Mouse (Mus musculus): ENCODE data around the gene 9530053A07Rik. TPM values are rescaled to one million over a fixed set of nuclear protein-coding genes. Genes with fewer than 3 reads are reported as not detected.
A peak's percentile ranks its signal among the peaks of the same experiment; 100 is the strongest.

The 9530053A07Rik gene
- polyA plus RNA-seq, 1 experiment from 2014 or later = not detected

DNA sequence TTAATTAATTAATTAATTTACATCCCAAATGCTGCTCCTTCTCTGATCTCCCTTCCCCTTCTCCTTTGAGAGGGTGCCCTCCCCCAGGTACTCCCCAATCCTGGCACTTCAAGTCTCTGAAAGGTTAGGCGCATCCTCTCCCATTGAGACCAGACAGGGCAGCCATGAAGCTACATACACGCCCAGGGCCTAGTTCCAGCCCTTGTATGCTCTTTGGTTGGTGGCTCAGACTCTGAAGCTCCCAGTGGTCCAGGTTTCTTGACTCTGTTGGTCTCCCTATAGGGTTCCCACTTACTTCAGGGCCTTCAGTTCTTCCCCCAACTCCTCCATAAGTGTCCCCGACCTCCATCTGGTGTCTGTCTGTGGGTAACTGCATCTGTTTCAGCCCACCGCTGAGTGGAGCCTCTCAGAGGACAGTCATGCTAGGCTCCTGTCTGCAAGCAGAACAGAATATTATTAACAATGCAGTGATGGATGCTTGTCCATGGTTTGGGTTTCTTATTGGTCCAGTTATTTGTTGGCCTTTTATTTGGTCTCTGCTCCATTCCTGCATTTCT is 76.9 kb downstream of the 9530053A07Rik start:
- WGBS = 74% methylated on average over 4 of the region's 4 CpGs
- Histone ChIP-seq H3K9ac (ENCODE audit: low read depth, low read length) (no peak overlapping the region), H3K27ac (ENCODE audit: low read depth, low read length) (no peak overlapping the region), H3K4me2 (replicated peaks; ENCODE audit: low read depth, low read length) (no peak overlapping the region), H3K36me3 (ENCODE audit: control insufficient read depth, insufficient read depth, low read length) (no peaks in the 10 kb centered on the region), H3K27me3 (ENCODE audit: control insufficient read depth, insufficient read depth, low read length) (no peaks in the 10 kb centered on the region), H3K4me3 (ENCODE audit: low read length) (no peak overlapping the region), H3K4me1 (ENCODE audit: control insufficient read depth, insufficient read depth, low read length) (no peaks in the 10 kb centered on the region), H3K9me3 (ENCODE audit: control insufficient read depth, low read length) (no peaks in the 10 kb centered on the region)
- no peak for ATAC-seq (ENCODE audit: low FRiP score, low TSS enrichment)

DNA sequence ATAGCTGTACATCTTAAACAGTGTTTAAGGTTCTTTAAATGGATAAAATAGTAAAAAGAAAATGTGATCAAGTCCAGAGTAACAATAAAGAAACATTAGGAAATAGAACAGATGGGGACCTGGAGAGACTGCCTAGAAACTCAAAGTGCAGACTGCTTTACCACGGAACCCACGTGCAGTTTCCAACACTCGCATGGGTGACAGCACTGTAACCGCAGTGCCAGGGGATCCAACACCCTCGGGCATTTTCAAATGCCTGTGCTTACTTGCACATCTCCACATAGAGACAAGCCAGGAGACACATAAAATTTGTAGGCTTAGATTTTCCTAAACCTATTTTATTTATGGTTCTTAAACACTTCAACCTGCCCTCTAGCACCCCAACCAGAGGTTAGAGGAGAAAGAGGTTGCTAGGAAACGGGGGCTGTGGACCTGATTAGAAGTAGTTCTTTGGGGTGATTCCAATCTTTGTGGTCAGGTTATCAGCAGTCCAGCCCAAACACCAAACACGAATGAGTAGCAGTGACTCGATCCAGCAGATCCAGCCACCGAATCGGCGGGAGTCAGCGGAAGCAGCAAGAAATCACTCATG is 79.2 kb downstream of the 9530053A07Rik start:
- Histone ChIP-seq H3K27ac (ENCODE audit: low read depth, low read length) (no peak overlapping the region), H3K9me3 (ENCODE audit: control insufficient read depth, low read length) (no peaks in the 10 kb centered on the region), H3K4me3 (ENCODE audit: low read length) (peak overlapping the region; percentile 25), H3K4me1 (ENCODE audit: control insufficient read depth, insufficient read depth, low read length) (no peaks in the 10 kb centered on the region), H3K4me2 (replicated peaks; ENCODE audit: low read depth, low read length) (peak overlapping the region; percentile 40), H3K27me3 (ENCODE audit: control insufficient read depth, insufficient read depth, low read length) (no peaks in the 10 kb centered on the region), H3K36me3 (ENCODE audit: control insufficient read depth, insufficient read depth, low read length) (no peaks in the 10 kb centered on the region), H3K9ac (ENCODE audit: low read depth, low read length) (peak overlapping the region; percentile 54; the same call in 1 of the 2 replicates)
- WGBS = 45% methylated on average over 12 of the region's 12 CpGs
- no peak for ATAC-seq (ENCODE audit: low FRiP score, low TSS enrichment)

DNA sequence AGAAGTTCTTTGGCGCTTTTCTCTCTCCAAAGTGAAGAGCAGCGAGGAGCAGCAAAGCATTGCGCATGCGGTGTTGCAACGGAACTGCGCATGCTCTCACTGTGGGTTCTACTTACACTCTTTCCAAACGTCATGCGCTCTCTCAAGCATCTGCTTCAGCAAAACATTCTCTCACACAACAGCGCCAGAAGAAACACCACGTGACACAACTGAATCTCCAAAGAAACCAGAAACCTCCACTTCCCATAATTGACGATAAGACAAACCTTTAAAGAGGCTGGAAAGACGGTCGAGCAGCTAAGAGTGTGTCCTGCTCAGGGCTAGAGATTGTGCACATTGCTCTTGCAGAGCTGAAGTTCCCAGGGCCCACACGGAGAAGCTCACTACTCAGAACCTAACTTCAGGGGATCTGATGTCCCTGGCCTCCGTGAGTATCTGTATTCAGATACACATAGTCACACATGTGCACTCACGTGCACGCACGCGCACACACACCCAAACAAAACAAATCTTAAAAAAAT is 79.8 kb downstream of the 9530053A07Rik start:
- H3K9ac ChIP-seq (ENCODE audit: low read depth, low read length) = peak overlapping the region; percentile 54; the same call in 1 of the 2 replicates
- no peaks in the 10 kb centered on the region for H3K36me3 ChIP-seq (ENCODE audit: control insufficient read depth, insufficient read depth, low read length)
- peak overlapping the region; percentile 25 for H3K4me3 ChIP-seq (ENCODE audit: low read length)
- peak overlapping the region; percentile 40 for H3K4me2 ChIP-seq (replicated peaks; ENCODE audit: low read depth, low read length)
- 44% methylated on average over 19 of the region's 19 CpGs for WGBS
- no peaks in the 10 kb centered on the region for H3K27me3 ChIP-seq (ENCODE audit: control insufficient read depth, insufficient read depth, low read length)
- no peaks in the 10 kb centered on the region for H3K9me3 ChIP-seq (ENCODE audit: control insufficient read depth, low read length)
- H3K27ac ChIP-seq (ENCODE audit: low read depth, low read length) = no peak overlapping the region
- peak; percentile 59 for ATAC-seq (ENCODE audit: low FRiP score, low TSS enrichment)
- no peaks in the 10 kb centered on the region for H3K4me1 ChIP-seq (ENCODE audit: control insufficient read depth, insufficient read depth, low read length)

DNA sequence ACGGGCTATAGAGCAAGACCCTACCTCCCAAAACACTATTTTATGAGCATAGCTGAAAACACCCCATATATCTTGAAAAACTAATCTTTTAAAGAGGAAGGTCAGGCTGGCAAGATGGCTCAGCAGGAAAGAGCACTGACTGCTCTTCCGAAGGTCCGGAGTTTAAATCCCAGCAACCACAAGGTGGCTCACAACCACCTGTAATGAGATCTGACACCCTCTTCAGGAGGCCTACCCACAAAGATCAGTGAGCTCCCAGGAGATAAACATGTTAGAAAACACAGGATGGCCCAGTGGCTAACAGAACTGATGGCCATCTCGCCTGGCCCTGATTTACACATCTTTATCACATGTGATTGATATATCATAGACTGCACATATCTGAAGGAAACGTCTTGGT is 81.5 kb downstream of the 9530053A07Rik start:
- Histone ChIP-seq H3K9ac (ENCODE audit: low read depth, low read length) (no peak overlapping the region), H3K4me3 (ENCODE audit: low read length) (no peak overlapping the region), H3K27me3 (ENCODE audit: control insufficient read depth, insufficient read depth, low read length) (no peaks in the 10 kb centered on the region), H3K4me2 (replicated peaks; ENCODE audit: low read depth, low read length) (no peak overlapping the region), H3K9me3 (ENCODE audit: control insufficient read depth, low read length) (no peaks in the 10 kb centered on the region), H3K36me3 (ENCODE audit: control insufficient read depth, insufficient read depth, low read length) (no peaks in the 10 kb centered on the region), H3K27ac (ENCODE audit: low read depth, low read length) (no peak overlapping the region), H3K4me1 (ENCODE audit: control insufficient read depth, insufficient read depth, low read length) (no peaks in the 10 kb centered on the region)
- ATAC-seq (ENCODE audit: low FRiP score, low TSS enrichment) = no peak
- 50% methylated on average over 5 of the region's 5 CpGs for WGBS

DNA sequence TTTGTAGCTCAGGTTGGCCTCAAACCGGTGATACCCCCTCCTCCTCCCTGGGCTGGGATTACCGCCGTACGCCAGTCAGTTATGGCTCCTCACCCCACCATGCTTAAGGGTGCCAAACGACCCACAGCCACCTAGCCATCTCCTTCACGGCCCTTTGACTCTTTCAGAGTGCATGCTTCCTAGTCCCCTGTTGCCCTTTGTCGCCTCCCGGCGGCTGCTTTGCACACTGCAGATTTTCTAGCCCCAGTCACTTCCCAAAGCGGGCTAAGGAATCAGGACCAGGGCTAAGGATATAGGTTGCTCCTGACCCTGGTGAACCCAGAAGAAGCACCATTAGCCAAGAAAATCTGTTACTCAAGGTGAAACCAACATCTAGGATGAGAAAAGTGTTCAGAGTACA is 84.9 kb downstream of the 9530053A07Rik start:
- Histone ChIP-seq H3K9me3 (ENCODE audit: control insufficient read depth, low read length) (no peaks in the 10 kb centered on the region), H3K4me3 (ENCODE audit: low read length) (no peak overlapping the region), H3K9ac (ENCODE audit: low read depth, low read length) (no peak overlapping the region), H3K4me2 (replicated peaks; ENCODE audit: low read depth, low read length) (no peak overlapping the region), H3K36me3 (ENCODE audit: control insufficient read depth, insufficient read depth, low read length) (no peaks in the 10 kb centered on the region), H3K4me1 (ENCODE audit: control insufficient read depth, insufficient read depth, low read length) (no peaks in the 10 kb centered on the region), H3K27ac (ENCODE audit: low read depth, low read length) (no peak overlapping the region), H3K27me3 (ENCODE audit: control insufficient read depth, insufficient read depth, low read length) (no peaks in the 10 kb centered on the region)
- ATAC-seq (ENCODE audit: low FRiP score, low TSS enrichment) = 0 out of 2 replicates have a peak, but pooled peaks have one; percentile 35
- WGBS = 30% methylated on average over 10 of the region's 10 CpGs

Other genes with a start within 250 kb of the 9530053A07Rik start
- 7.3 and 11.4 TPM in 2 replicates for gene Zfp974, start 200.0 kb upstream of the 9530053A07Rik start, polyA plus RNA-seq (2014; fragmentation: Nextera tagmentation; extraction: Ambion mirVana)
- gene Zfp780b, start 150.3 kb upstream of the 9530053A07Rik start, polyA plus RNA-seq (2014; fragmentation: Nextera tagmentation; extraction: Ambion mirVana) = 16.5 and 18.5 TPM in 2 replicates
- 3.6 and 6.5 TPM in 2 replicates for gene Zfp850, start 115.4 kb upstream of the 9530053A07Rik start, polyA plus RNA-seq (2014; fragmentation: Nextera tagmentation; extraction: Ambion mirVana)
- gene Psmc4, start 79.4 kb upstream of the 9530053A07Rik start, polyA plus RNA-seq (2014; fragmentation: Nextera tagmentation; extraction: Ambion mirVana) = 301 and 321 TPM in 2 replicates
- 0.19 and 0.49 TPM in 2 replicates for gene Fcgbp, start 58.2 kb upstream of the 9530053A07Rik start, polyA plus RNA-seq (2014; fragmentation: Nextera tagmentation; extraction: Ambion mirVana)
- gene Fbl, start 40.2 kb downstream of the 9530053A07Rik start, polyA plus RNA-seq (2014; fragmentation: Nextera tagmentation; extraction: Ambion mirVana) = 57.0 and 85.8 TPM in 2 replicates
- 19.4 and 19.8 TPM in 2 replicates for gene Dyrk1b, start 50.0 kb downstream of the 9530053A07Rik start, polyA plus RNA-seq (2014; fragmentation: Nextera tagmentation; extraction: Ambion mirVana)
- 2.4 and 7.4 TPM in 2 replicates for gene Eid2, start 138.4 kb downstream of the 9530053A07Rik start, polyA plus RNA-seq (2014; fragmentation: Nextera tagmentation; extraction: Ambion mirVana)
- 10.0 and 12.1 TPM in 2 replicates for gene Eid2b, start 148.3 kb downstream of the 9530053A07Rik start, polyA plus RNA-seq (2014; fragmentation: Nextera tagmentation; extraction: Ambion mirVana)
- gene Selenov, start 161.7 kb downstream of the 9530053A07Rik start, polyA plus RNA-seq (2014; fragmentation: Nextera tagmentation; extraction: Ambion mirVana) = 0.26 TPM in 1 of 2 replicates, not detected in the other
- gene Dll3, start 172.8 kb downstream of the 9530053A07Rik start, polyA plus RNA-seq (2014; fragmentation: Nextera tagmentation; extraction: Ambion mirVana) = 0.51 and 0.93 TPM in 2 replicates
- gene Timm50, start 182.6 kb downstream of the 9530053A07Rik start, polyA plus RNA-seq (2014; fragmentation: Nextera tagmentation; extraction: Ambion mirVana) = 165 and 191 TPM in 2 replicates
- gene Supt5, start 209.3 kb downstream of the 9530053A07Rik start, polyA plus RNA-seq (2014; fragmentation: Nextera tagmentation; extraction: Ambion mirVana) = 46.6 and 84.5 TPM in 2 replicates
- gene Rps16, start 221.2 kb downstream of the 9530053A07Rik start, polyA plus RNA-seq (2014; fragmentation: Nextera tagmentation; extraction: Ambion mirVana) = 1,287 and 1,567 TPM in 2 replicates
- gene Plekhg2, start 243.1 kb downstream of the 9530053A07Rik start, polyA plus RNA-seq (2014; fragmentation: Nextera tagmentation; extraction: Ambion mirVana) = 52.4 and 70.8 TPM in 2 replicates

All from kidney, embryonic 14.5 days (tissue).